Mouse (Mus musculus) right cerebral cortex, postnatal 25 days (tissue): Measurements from ENCODE around the gene Dnase1l3.
"Not testable (repeated sequence)": the region's sequence is repeated elsewhere in the genome, so short reads cannot be mapped to it uniquely, and the experiment has no call there.

Experiments used
- DNase-seq: peaks from one replicate; pipeline ENCODE4 v3.0.0; 2022

The Dnase1l3 gene

DNA sequence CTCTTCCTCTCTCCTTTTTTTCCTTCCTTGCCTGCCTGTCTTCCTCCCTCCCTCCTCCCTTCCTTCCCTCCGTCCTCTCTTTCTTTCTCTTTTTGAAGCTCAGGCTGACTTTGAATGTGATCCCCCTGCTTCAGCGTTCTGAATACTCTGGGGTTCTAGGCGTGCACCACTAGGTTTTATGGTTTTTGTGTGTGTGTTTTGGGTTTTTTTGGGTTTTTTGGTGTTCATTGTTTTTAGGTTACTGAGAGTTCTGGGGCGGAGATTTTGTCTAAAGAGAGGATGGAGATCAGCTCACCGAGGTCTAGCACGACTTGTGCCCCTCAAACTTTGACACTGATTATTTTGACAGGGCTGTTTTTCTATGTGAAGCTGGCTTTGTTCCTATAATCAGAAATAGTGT is 17.6 kb upstream of the Dnase1l3 start:
- DNase-seq = no peak

DNA sequence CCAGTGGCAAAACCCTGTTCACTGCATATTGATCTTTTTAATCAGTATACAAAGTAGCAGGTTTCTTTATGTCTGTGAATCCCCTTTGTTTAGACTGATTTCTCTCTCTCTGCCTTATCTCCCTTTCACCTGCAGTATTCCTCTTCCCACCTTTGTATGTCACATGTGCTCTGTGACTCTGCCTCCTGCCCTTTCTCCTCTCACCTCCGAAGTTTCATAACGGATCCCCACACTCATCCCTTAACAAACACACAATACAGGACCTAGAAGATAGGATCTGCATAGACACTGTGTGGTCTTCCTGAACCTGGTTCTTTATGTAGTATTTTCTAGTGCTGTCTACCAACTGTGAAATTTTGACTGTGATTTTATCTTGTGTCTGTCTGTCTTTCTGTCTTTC is 16.9 kb upstream of the Dnase1l3 start:
- DNase-seq = no peak

DNA sequence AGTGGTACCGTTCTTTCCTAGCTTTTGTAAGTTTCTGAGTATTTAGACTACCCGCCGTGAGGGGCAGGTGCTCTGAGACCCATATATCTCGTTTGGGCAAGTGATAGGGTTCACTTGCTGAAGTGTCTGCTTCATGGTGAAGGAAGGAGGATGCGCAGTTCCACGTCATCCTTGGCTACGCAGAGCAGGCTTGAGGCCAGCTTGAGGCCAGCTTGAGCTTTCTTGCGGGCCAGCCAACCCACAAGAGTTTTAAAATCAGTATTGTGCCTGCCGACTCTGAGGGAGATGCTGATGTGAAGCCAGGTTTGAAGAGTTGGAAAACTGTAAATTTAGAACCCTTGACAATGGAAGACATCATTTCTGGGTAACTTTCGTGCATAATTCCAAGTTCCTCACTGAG is 13.6 kb upstream of the Dnase1l3 start:
- no peak for DNase-seq

DNA sequence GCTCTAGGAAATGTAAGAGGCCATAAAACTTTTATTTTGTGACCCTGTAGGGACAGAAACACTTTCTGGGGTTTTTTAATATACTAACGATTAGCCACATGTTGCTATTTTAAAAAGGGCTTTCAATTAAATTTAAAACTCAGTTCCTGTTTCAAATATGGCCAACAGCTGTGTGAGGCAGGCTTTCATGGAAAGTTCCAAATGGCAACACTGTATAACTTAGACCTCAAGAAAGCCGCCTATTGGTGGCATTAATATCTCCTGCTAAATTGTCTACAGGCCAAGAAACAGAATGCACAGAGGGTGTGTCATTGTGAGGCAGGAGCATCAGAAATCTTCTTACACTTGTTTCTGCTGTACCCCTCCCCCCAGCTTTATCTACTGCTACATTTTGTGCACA is 13.1 kb upstream of the Dnase1l3 start:
- no peak for DNase-seq

DNA sequence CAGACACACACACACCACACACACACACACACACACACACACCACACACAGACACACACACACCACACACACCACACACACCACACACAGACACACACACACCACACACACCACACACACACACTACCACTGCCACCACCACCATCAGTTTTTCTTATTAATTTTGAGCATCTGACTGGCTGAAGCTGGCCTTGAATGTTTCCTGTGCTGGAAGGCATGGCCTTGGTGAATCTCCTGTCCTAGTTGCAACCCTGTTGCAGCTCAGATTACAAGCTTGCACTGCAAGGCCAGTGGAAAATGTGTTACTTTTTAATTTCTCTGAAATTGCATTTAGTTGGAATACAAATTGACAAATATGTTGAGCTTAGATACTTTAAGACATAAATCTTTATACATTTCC is 12.7 kb upstream of the Dnase1l3 start:
- no peak for DNase-seq

DNA sequence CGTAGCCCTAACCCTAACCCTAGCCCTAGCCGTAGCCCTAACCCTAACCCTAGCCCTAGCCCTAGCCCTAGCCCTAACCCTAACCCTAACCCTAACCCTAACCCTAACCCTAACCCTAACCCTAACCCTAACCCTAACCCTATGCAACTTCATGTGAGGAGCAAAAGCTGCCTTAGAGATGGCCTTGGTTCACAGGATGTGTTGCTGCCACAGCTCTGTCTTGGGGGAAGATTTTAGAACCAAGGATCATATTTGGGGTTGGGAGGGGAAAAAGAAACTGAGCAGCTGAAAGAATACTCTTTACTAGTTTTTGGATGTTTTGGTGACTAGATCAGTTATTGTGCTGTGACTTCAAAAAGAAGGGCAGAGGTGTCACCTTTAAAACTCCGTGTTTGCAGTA is 11.7 kb upstream of the Dnase1l3 start:
- DNase-seq = not testable (repeated sequence)

DNA sequence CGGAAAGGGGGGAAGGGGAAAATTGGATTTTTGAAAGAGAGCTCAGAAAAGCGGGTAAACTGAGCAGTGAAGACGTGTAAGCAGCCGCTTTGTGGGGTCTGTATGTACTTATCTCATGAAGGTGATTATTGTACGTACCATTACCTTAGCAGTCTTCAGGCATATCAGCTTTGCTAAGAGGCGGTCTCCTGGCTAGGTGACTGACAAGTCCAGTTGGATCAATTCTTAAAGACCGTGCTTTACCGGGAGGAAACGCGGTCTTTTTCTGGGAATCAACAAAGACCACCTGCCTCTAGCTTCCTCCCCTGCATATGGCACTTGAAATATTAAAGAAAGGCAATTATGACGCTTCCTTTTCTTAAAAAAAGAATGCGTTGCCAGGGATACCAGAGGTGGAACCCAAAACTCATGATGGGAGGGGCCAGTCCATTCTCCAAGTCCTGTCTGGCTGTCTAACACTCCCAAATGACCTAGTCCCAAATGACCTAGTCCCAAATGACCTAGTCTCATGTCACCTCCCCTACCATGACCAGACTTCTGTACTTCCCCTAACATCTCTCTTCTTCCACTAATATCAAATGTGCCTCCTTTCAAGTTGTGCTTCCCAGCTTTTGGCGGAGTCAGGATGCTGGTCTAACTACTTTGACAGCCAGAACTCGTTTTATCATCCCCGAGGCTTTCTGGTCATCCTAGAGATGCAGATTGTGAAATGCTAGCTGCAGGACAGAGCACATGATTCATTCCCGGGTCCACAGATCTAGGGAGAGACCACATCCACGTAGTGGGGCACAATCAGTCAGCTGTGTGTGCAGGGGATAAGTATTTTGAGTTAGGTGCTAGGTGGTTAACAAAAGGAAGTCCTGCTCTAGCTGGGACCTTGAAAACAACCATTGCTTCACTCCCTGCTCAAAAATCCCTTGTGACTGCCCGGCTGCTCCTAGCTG is 9.6 kb upstream of the Dnase1l3 start:
- DNase-seq = peak; percentile 18

DNA sequence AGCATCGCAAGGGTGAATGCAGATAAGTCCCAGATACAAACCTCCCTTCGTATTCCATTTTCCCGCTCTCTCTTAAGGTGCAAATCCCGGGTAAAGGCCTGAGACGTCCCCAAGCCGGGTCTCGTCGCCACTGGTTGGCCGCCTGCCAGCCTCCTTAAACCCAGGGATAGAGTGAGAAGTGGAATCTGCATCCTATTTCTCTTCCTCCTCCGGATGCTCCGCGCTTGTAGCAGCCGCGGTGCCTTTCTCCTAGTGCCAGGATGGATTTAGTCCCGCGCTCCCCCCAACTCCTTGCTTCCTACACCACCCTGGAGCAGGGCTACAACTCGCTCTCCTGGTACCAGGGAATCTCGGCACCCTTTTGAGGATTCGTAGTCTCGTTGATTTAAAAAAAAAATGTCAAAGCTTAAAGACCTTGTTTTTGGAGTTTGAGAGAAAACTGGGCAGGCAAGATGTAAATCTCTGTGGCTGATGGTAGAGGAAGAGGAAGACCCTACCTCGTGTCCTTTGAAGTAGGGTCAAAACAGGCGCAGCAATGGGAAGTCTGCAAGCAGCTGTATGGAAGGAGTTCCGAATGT is 8.8 kb upstream of the Dnase1l3 start:
- no peak for DNase-seq

DNA sequence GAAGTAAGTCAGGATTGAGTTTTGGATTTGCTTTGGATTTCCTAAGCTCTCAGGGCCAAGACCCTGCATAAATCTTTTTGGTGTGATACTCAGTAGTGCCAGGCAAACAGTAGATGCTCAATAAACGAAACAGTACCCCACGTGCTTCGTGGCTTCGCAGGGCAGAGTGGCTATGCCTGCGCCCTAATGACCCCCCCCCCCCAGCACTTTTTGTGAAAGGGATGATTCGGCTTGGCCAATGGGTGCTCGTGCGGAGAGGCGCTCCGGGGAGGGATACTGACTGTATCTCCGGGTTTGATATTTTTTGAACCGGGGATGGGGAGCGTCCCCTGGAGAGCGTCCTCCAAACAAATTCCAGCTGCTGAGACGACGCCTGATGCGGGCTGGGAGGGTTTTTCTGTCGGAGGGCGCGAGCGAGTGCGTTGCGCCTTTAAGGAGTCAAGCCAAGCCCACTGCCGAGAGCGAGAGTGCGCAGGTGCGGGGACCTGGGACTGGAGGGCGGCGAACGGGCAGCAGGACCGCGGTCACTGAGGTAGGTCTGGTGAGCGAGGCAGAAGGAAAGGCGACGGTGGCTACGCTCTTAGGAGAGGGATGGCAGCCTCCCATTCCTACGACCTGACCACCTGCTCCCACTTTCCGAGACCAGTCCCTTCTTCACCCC is 8.2 kb upstream of the Dnase1l3 start, which contains the start of gene Abhd6:
Gene Abhd6, plus strand, starts transcription at position 471 of the 661 bp plus-strand sequence.
- DNase-seq = peak; percentile 88

DNA sequence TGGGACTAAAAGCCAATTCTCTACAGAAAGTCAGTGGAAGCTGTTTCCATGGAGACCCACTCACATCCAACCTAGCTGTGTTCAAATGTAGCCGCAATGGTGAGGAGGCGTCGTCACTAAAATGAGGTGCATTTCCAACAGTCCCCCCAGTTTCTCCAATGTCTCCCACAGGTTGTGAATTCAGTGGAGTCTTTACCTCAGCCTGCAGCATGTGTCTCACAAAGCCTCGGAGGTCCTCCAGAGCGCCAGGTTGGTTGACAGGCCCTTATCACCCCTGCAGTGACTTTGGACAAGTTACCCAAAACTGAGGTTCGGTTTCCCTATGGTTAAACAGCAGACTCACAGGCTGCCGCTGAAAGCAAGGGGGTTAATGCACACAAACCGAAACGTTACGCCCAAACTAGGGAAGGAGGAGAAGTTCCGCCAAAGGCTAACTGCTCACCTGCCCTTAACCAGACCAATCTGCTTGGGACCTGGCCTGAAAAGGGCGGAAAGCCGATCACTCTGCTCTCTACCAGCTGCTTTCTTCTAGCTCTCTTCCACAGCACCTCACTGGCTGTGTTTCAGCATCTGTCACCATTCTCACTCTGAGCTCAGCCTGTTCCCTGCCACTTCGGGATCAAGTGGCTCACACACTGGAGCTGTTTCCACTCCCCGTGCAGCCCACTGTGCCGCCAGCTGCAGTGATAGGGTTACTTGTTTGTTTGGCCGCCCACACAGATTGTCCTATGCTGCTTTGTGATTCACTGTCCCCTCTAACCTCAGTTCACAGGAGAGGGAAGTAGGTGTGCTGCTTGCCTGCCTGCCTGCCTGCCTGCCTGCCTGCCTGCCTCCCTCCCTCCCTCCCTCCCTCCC is 6.7 kb upstream of the Dnase1l3 start:
- DNase-seq = peak; percentile 60

DNA sequence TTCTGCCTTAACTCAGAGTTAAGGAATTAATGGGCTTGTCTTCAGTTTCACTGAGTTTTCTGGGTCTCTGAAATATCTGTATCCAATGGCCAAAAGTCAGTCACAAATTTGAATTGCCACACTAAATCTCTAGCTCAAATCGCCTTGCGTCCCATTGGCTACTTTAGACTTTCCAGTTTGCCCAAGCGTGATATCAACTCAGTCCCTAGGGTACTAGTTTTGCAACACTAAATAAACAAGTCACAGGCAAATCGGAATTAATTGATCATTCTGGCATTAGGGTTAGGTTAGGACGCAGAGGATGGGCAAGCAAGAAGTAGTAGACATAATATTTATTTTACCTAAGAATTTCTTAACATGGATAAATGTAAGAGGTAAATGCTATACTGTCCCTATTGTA is 5.9 kb upstream of the Dnase1l3 start:
- DNase-seq = no peak

DNA sequence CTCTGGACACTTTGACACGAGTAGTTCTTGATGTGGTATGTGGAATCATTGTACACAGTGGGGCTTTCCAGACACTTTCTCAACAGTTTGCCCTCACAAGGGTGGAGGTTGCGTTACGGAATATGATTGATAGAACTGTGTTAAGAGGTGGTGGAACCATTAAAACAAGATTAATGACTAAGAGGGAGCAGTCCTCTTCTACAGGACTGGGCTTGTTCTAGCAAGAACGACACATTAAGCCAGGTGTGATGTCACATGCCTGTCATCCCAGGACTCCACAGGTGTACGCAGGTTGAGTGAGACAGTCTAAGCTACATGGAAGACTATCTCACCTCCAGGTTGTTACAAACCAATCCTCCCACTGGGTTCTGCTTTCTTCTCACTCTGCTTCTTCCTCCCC is 5.1 kb upstream of the Dnase1l3 start:
- DNase-seq = no peak

DNA sequence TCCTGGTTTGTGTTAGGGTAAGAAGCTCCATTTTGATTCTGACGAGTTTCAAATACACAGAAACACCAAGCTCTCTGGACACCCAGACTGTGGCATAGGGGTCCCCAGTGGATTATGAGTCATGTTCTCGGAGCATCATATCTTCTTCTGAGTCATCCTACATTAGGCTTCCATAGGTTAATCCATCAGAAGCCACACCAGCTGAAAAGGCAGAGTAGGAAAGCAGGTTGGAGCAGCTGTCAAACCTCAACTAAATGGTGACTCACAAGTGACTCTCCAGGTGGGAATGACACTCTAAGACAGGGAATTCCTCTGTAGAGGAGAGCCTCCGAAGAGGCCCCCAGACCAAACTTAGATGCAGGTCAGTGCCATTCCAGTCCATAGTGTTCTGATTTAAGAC is 4.7 kb upstream of the Dnase1l3 start:
- no peak for DNase-seq

DNA sequence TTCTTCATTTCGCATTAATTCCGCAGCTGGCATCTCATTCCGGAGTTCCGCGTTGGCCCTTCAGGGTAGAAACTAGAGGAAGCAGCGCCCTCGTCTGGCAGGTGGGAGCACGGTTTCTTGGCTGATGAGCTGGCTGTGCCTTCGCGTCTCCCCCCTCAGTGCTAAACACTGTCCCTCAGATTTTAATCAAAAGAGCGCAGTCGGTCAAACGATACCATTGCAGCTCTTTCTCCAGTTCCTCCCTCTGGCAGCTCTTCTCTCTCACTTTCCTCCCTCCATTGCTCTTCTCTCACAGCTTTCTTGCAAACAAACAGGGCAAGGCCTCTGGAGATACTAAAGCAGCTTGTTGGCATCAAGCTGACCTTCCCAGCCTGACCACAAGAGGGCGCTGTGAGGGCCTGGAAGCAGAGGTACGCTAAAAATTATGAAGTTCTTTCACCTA is 2.9 kb upstream of the Dnase1l3 start:
- DNase-seq = peak; percentile 88

DNA sequence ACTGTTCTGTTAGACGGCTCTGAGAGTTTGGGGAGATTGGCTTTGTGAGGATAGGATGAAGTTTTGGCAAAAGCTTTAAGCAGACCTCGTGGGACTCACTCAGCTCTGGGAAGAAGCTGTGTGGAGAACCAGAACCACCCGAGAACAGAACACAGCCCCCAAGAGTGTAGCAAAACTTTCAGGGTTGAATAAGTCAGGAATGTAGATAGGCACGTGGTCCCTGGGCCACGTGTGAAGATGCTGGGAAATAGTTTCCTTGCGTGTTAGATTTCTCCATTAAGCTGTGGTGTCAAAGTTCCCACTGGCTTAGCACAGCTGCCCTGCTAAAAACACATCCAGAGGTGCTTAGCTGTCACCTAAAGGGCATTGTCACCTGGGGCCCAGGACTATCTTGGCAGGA is 2.2 kb downstream of the Dnase1l3 start:
- no peak for DNase-seq

DNA sequence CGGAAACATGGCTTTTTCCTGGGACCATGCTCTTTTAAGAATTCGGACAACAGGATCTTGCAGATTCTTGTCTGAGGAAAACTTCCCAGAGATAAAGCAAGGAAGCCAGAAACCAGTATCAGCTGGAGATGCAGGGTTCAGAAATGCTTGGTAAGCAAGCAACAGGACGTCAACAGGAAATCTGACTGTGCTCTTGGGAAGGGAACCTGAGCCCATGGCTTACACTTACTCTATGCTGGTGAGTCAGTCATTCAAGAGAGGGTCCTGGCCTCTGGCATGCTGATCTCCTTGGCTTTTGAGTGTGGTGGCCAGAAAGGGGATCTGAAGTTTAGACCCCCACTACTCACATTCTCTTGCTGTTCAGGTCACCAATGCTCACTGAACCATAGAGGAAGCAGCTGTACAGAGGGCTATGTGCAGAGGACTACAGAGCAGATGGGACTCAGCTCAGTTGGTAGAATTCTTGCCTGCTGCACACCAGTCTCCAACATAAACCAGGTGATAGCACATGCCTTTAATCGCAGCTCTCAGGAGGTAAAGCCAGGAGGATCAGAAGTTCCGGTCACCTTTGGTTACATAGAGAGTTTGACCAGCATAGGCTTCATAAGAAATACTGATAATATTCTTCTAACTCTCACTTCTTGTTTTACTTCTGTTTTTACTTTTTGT is 3.1 kb downstream of the Dnase1l3 start:
- no peak for DNase-seq

DNA sequence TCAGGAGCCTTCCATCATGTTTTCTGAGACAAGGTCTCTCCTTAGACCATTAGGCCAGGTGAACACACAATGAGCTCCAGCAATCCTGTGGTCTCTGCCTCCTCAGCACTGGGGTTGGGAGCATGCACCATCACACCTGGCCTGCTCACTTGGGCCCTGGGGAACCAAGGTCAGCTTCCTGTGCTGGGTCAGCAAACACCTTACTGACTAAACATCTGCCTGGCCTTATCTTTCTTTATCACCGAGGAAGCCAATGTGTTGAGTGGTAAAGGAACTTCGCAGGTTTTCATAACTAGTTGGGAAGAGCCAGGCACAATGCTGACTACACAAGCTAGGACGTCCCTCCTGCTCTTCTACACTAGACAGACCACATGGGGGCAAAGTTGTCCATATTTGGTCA is 4.4 kb downstream of the Dnase1l3 start:
- no peak for DNase-seq

DNA sequence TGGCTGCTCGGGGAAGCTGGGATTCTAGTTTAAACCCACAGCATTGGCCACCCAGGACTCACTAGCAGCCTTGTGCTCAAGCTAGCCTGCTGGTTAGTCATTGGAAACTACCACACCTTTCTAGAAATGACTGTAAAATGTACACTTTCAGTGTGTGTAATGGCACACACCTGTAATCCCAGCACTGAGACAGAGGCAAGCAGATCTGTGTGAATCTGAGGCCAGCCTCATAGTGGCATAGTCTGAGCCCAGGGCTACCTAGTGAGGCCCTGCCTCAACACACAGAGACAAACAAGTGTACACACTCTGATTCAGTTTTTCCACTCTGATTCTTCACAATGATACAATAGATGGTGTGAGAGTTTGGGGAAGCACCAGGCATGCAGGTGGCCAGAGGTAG is 5.0 kb downstream of the Dnase1l3 start:
- DNase-seq = no peak

DNA sequence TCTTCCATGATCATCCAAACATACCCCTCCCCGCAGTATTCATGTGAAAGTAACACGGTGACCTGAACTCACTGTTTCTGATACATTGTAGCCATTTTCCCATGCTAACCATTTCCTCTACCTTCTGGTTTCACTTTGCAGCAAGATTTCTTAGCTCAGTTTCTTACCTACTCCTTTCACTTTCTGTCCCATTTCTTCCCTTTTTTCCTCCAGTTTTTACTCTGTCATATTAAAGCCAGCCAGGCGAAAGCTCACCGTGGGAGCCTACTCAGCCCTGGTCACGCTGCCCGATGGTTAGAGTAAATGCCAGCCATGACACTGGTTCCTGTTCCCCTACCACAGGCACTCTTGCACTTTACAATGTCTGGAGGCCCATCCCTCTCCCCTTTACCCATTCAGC is 7.5 kb downstream of the Dnase1l3 start:
- no peak for DNase-seq

DNA sequence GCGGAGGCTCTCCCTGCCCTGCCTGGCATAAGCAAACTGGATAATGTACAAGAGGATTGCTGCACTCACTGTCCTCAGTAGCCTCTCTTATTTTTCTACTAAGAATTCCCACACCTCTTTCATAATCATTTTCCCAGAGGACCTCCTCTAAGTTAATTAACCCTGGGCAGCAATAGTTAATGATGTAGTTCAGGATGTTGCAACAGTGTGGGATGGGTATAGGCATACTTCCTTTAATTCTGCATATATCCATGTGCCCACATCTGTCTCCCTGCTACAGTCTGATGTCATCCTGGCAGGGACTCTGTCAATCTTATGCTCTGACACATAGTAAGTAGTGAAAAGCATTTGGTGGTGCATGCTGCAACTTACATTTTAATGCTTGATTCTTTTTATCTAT is 13.1 kb downstream of the Dnase1l3 start:
- DNase-seq = no peak

DNA sequence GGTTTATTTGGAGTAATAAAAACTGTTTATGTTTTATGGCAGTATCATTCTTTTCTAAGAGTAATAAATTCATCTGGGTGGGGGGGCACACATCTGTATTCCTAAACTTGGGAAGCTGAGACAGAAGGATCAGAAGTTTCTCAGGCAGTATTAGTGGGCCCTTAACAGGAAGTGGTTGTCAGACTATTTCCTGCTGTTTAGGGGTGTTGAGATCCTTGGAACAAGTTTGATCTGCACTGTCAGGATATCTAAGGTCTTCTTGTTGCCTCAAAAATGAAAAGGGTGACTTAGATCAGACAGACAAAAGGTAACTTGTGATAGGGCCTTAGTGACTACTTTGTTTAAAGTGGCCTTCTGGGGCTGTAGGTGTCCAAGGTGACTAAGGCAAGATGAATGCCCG is 16.2 kb downstream of the Dnase1l3 start:
- DNase-seq = no peak

DNA sequence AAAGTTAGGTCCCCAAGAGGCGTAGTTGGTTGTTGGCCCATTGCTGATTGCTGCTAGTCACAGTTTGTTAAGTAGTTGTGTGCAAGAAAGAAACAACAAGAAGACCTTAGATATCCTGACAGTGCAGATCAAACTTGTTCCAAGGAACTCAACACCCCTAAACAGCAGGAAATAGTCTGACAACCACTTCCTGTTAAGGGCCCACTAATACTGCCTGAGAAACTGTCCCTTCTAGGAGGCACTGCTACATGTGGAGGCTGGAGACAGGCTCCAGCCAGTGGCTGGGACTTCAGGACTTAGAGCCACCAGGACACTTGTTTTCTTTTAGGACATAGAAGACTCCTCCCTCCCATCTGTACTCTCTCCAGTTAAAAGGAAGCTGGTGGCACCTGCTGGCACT is 16.9 kb downstream of the Dnase1l3 start:
- no peak for DNase-seq
